Mouse (Mus musculus) olfactory bulb, adult 2 months (tissue): ENCODE results near the gene Polr1d. TPM values are rescaled to one million over a fixed set of nuclear protein-coding genes. Genes with fewer than 3 reads are reported as not detected.
A peak's percentile ranks its signal among the peaks of the same experiment; 100 is the strongest.

Experiments
- H3K27ac ChIP-seq: fragments of 200-500 bp; 2 replicates; pipeline ENCODE4 v1.5.1; 2012; ENCODE audit warnings: low read depth, low read length; ENCODE audit not compliant: insufficient read depth
- H3K4me1 ChIP-seq: fragments of 200-500 bp; 2 replicates; pipeline ENCODE4 v1.6.1; 2012; ENCODE audit warnings: low read length; ENCODE audit not compliant: control insufficient read depth, insufficient read depth
- H3K4me3 ChIP-seq: fragments of 200-500 bp; 2 replicates; pipeline ENCODE4 v1.5.1; 2012; ENCODE audit warnings: mild to moderate bottlenecking, low read depth, low read length, moderate library complexity; ENCODE audit not compliant: insufficient read depth
- CTCF ChIP-seq: fragments of 200-500 bp; IDR thresholded peaks from 2 replicates; pipeline ENCODE4 v1.5.1; 2012; ENCODE audit warnings: low read depth, mild to moderate bottlenecking, low read length, moderate library complexity; ENCODE audit not compliant: insufficient read depth
- POLR2A ChIP-seq: fragments of 200-500 bp; IDR thresholded peaks from 2 replicates; pipeline ENCODE4 v1.6.1; 2012; ENCODE audit warnings: mild to moderate bottlenecking, low read depth, low read length, moderate library complexity; ENCODE audit not compliant: insufficient read depth
- WGBS: fragments of 180-500 bp; shearing (Covaris S2); methylation state at CpG from one replicate; pipeline ENCODE4 v1.1.7; 2018; 5-methylcytosine and 5-hydroxymethylcytosine counted together
- polyA plus RNA-seq: library from polyadenylated mRNA; stranded (reverse); fragments of >200 nt; gene quantifications from 2 replicates; pipeline ENCODE4 v1.2.4, GENCODE M21; 2012; ENCODE audit warnings: low replicate concordance; ENCODE audit not compliant: missing spikeins, insufficient read depth, insufficient read length

The Polr1d gene
- polyA plus RNA-seq, 1 experiment, result not detected

DNA sequence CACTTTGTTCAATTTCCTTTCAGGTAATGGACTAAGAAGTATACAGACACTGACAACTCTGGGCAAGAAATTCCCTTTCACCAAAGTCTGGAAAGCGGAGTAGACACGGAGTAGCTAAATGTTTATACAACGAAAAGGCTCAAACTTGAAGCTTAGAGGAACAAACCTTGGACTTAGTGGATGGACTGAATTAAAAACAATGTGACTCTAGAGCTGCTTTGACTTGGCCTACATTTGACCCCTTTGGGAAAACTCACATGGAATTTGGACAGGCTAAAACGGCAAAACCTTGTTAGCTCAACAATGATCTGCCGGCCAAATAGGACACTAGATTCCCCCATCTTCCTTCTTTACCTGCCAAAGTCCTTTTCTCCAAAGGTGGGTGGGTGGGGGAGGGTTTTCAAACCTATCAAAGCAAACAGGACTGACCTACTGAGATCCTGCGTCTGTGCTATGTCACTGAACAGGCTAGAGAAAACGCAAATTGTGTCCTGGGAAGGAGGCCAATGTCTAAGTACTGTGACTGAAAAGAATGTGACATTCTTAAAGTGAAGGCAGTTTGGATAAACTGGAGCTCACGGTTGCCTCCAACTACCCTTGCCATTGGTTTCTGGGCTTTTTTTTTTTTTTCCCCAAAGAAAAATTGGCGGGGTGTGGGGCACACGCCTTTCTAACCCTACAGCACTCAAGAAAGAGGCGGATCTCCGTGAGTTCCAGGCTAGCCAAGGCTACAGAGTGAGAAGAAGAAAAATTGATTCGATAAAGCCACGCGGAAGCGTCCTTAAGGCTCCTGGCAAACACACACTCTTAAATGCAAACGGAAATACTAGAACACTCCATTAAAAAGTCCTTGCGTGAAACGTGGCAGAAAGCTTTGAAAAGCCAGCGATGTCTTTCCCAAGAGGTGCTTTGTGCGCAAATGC, 1.5 kb upstream of the Polr1d start:
- peaks cover 3% of the 10 kb centered on the region; the same call in 1 of the 2 replicates for H3K4me1 ChIP-seq
- H3K4me3 ChIP-seq, result peak overlapping the region; percentile 84
- peak overlapping the region; percentile 9; the same call in 1 of the 2 replicates for H3K27ac ChIP-seq
- no peak for TF ChIP-seq POLR2A
- TF ChIP-seq CTCF, result no peak
- WGBS, result 18% methylated on average over 21 of the region's 21 CpGs

GRCm38 (mm10) chr5:147076026-147076798, 638 bp upstream of the Polr1d start, which contains the start of gene Lnx2:
TSS of gene Lnx2 (minus strand) at chr5:147076586.
- TF ChIP-seq CTCF (peak; percentile 59), POLR2A (0 out of 2 replicates have a peak, but pooled peaks have one; percentile 22)
- H3K27ac ChIP-seq, result peak within 1 kb of the TSS; percentile 9
- H3K4me3 ChIP-seq, result peak within 1 kb of the TSS; percentile 84
- no peaks in the 10 kb centered on the region for H3K4me1 ChIP-seq
- WGBS, result under 1% methylated on average over 65 of the region's 65 CpGs

GRCm38 (mm10) chr5:147077305-147078034, 620 bp downstream of the Polr1d start:
- H3K27ac ChIP-seq, result 0 out of 2 replicates have a peak overlapping the region, but pooled peaks have one; percentile 8
- TF ChIP-seq CTCF, result no peak
- H3K4me1 ChIP-seq, result no peaks in the 10 kb centered on the region
- peak overlapping the region; percentile 84 for H3K4me3 ChIP-seq
- WGBS, result under 1% methylated on average over 57 of the region's 57 CpGs

DNA sequence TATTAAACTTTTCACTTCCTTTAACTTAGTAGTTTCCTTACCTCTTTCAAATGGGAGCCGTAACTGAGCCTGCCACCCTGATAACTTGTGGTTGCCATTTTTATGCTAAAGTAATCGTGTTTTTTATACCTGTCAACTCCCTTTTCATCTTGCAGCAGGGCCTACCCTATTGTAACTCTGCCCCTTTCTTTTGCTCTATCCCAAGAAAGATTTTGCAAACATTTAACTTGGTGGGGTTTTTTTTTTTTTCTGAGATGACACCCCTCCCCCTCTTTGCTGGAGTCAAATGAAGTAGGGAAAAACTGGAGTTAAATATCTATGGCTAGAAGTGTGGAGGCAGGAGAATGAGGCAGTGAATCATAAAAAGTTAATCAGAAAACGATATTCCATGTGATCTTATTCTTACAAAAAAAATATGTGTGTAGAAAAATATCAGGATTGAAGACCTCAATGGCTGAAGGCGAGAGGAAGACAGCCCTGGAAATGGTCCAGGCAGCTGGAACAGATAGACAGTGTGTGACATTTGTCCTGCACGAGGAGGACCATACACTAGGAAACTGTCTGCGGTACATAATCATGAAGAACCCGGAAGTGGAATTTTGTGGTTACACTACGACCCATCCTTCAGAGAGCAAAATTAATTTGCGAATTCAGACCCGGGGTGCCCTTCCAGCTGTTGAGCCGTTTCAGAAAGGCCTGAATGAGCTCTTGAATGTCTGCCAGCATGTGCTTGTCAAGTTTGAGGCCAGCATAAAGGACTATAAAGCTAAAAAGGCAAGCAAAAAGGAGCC, 1.5 kb downstream of the Polr1d start:
- Histone ChIP-seq H3K27ac (no peak overlapping the region), H3K4me3 (peak overlapping the region; percentile 84), H3K4me1 (no peaks in the 10 kb centered on the region)
- TF ChIP-seq POLR2A, result no peak
- TF ChIP-seq CTCF, result no peak
- 41% methylated on average over 11 of the region's 11 CpGs for WGBS

DNA sequence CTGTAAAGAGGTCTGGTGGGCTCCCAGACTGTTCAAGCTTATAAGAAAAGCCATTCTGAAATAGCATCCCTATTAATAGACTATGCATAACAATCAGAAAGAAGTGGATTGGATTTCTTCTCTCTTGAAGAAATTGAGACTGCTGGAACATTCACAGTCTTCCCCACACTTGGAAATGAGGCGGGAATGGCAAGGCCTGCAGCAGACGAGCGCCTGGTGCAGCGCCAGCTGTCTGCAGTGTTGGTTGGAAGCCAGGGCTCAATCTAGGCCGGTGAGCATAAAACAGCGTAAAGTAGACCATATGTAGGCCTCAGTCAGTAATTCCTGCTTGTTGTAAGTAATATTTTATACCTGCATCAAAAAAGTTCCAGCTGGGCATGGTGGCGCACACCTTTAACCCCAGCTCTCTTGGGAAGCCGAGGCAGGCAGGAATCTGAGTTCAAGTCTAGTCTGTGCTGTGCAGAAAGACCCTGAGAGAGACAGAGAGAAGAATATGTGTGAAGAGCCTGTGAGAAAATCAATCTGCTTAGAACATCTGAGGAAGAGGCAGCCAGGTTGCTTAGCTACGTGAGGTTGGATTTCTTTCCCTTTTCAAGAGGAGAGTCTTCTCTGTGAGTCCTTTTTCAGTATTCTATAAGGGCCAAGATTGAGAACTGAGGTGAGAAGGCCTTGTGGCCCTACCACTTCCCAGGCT, 8.5 kb downstream of the Polr1d start:
- 53% methylated on average over 9 of the region's 9 CpGs for WGBS
- H3K4me1 ChIP-seq, result peaks cover 7% of the 10 kb centered on the region; the same call in 1 of the 2 replicates
- no peak overlapping the region for H3K27ac ChIP-seq
- TF ChIP-seq CTCF (no peak), POLR2A (no peak)
- no peak overlapping the region for H3K4me3 ChIP-seq

- no peak overlapping the region for H3K4me3 ChIP-seq
- H3K4me1 ChIP-seq, result peaks cover 7% of the 10 kb centered on the region; the same call in 1 of the 2 replicates
- TF ChIP-seq POLR2A, result no peak
- no peak for TF ChIP-seq CTCF
- no peak overlapping the region for H3K27ac ChIP-seq
- 92% methylated on average over 4 of the region's 4 CpGs for WGBS
Observed at GRCm38 (mm10) chr5:147086816-147087215, 10.0 kb downstream of the Polr1d start.

- H3K4me3 ChIP-seq, result no peak overlapping the region
- TF ChIP-seq CTCF, result no peak
- no peak for TF ChIP-seq POLR2A
- H3K27ac ChIP-seq, result no peak overlapping the region
- peaks cover 4% of the 10 kb centered on the region; the same call in 1 of the 2 replicates for H3K4me1 ChIP-seq
- 88% methylated on average over 3 of the region's 3 CpGs for WGBS
Observed at GRCm38 (mm10) chr5:147089836-147090235, 13.0 kb downstream of the Polr1d start.
